Mouse (Mus musculus): ENCODE measurements around the gene Uxs1. TPM values are rescaled to one million over a fixed set of nuclear protein-coding genes. Genes with fewer than 3 reads are reported as not detected.

Gene Uxs1
- polyA plus RNA-seq (2012; rRNA removed), result 23.5 and 25.2 TPM in 2 replicates

GRCm38 (mm10) chr1:43827763-43828194, at the start of gene Uxs1:
Gene Uxs1 (minus strand): TSS chr1:43827800.

GRCm38 (mm10) chr1:43730491-43730924, 97.1 kb downstream of the Uxs1 start, which contains the start of gene 1500015O10Rik:
Gene 1500015O10Rik (plus strand): TSS chr1:43730602.

Other genes with a start within 250 kb of the Uxs1 start
- gene 1500015O10Rik, start 97.2 kb downstream of the Uxs1 start, polyA plus RNA-seq (2012; rRNA removed), result 36.7 and 41.2 TPM in 2 replicates
- 5.2 and 5.8 TPM in 2 replicates for gene Tpp2, start 105.8 kb upstream of the Uxs1 start, polyA plus RNA-seq (2012; rRNA removed)
- 0.10 and 0.37 TPM in 2 replicates for gene Mettl21c, start 192.2 kb upstream of the Uxs1 start, polyA plus RNA-seq (2012; rRNA removed)
- gene Gm8251, start 234.1 kb upstream of the Uxs1 start, polyA plus RNA-seq (2012; rRNA removed), result not detected in 2 replicates

Data from ovary, adult 2 months (tissue).